Mouse (Mus musculus): ENCODE measurements at regions not wholly inside any gene's neighbourhood (a gene's known extent, or its start where the extent isn't known, plus 50 kb on each side); places are given as distances from the start of the nearest gene placed in this dataset.

DNA sequence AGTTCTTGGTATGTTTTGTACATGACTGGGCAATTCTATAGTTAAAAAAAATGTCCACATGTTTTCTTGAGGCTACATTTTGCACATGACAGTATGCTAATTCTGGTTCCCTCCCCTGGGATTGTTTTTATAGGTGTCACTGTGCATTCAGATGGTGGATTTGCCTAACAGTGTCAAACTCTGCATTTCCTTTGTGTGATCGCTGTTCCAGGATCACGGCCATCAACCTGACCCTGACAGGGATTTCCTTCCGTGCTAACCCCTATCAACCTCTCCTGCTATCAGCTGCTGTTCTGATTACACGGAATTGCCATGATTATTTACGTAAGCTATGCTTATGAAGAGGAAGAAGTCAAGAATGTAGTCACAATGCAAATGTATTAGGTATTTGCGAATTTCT is 155.1 kb upstream of the Tmem45b start:
- Histone ChIP-seq H3K4me3 (no peak overlapping the region), H3K36me3 (ENCODE audit: control insufficient read depth, insufficient read depth) (no peaks in the 10 kb centered on the region), H3K27me3 (ENCODE audit: control insufficient read depth, insufficient read depth, insufficient read length) (no peaks in the 10 kb centered on the region), H3K4me2 (ENCODE audit: low read depth) (no peak overlapping the region), H3K79me2 (ENCODE audit: control insufficient read depth, insufficient read depth) (no peaks in the 10 kb centered on the region), H3ac (ENCODE audit: control insufficient read depth, insufficient read length) (no peak overlapping the region)
- TF ChIP-seq POLR2AphosphoS2 (IDR thresholded peaks at IDR 0.05; ENCODE audit: insufficient read length, low read depth) (no peak), MAX (IDR thresholded peaks at IDR 0.05; ENCODE audit: low read depth) (no peak), TCF3 (IDR thresholded peaks at IDR 0.05; ENCODE audit: insufficient read length, low read depth) (no peak), MYOG (IDR thresholded peaks at IDR 0.05; ENCODE audit: control insufficient read depth in 1 of 3, insufficient read depth in 1 of 3, insufficient read length in 2 of 3, low read depth in 2 of 3) (no peak), CEBPB (IDR thresholded peaks at IDR 0.05; ENCODE audit: insufficient read depth, poor library complexity, severe bottlenecking) (no peak), E2F4 (IDR thresholded peaks at IDR 0.05; ENCODE audit: insufficient read depth) (no peak), USF1 (IDR thresholded peaks at IDR 0.05; ENCODE audit: low read depth) (no peak), POLR2A (IDR thresholded peaks at IDR 0.05; ENCODE audit: insufficient read length, low read depth) (no peak), MYOD1 (IDR thresholded peaks at IDR 0.05; ENCODE audit: control insufficient read depth in 1 of 3, insufficient read length in 2 of 3, low read depth in 2 of 3) (no peak), REST (IDR thresholded peaks at IDR 0.05; ENCODE audit: insufficient read depth, insufficient read length) (no peak), SRF (IDR thresholded peaks at IDR 0.05; ENCODE audit: control insufficient read depth, insufficient read length, low read depth) (no peak)

DNA sequence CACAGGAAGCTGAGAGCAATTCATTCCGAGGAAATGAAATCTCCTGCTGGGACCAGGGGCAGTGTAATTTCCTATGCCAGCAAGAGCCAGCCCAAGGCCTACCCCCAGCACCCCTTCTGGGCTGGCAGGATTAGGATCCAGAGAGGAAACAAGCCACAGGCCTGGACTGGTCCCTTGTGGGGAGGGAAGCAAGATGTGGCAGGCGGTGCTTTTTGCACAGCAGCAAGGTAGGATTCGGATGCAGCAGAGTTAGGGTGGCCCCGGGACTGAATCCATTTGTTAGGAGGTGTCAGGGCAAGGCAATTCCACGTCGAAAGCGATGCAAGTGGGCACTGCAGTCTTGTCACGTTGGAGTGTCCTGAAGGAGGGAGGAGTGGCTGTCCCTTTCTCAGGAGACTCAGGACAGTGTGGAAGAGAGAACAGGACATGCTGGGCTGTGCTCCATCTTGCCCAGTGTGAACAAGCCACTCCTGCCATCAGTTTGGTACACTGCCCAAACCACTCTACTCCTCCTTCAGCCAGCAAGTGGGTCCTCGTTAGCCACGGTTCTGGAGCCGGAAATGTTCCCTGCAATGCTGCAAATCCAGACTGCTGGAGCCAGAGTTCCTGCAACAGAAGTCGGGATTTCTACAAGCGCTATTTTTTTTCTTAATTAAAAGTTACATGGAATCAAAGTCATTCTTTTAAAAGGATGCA is 150.1 kb upstream of the Tmem45b start:
- Histone ChIP-seq H3K4me2 (ENCODE audit: low read depth) (no peak overlapping the region), H3K36me3 (ENCODE audit: control insufficient read depth, insufficient read depth) (no peaks in the 10 kb centered on the region), H3K79me2 (ENCODE audit: control insufficient read depth, insufficient read depth) (no peaks in the 10 kb centered on the region), H3ac (ENCODE audit: control insufficient read depth, insufficient read length) (no peak overlapping the region), H3K27me3 (ENCODE audit: control insufficient read depth, insufficient read depth, insufficient read length) (no peaks in the 10 kb centered on the region), H3K4me3 (no peak overlapping the region)
- no peak for TF ChIP-seq CEBPB (IDR thresholded peaks at IDR 0.05; ENCODE audit: insufficient read depth, poor library complexity, severe bottlenecking)
- TF ChIP-seq REST (IDR thresholded peaks at IDR 0.05; ENCODE audit: insufficient read depth, insufficient read length): no peak
- TF ChIP-seq MAX (IDR thresholded peaks at IDR 0.05; ENCODE audit: low read depth): no peak
- no peak for TF ChIP-seq MYOD1 (IDR thresholded peaks at IDR 0.05; ENCODE audit: control insufficient read depth in 1 of 3, insufficient read length in 2 of 3, low read depth in 2 of 3)
- TF ChIP-seq POLR2AphosphoS2 (IDR thresholded peaks at IDR 0.05; ENCODE audit: insufficient read length, low read depth): no peak
- TF ChIP-seq SRF (IDR thresholded peaks at IDR 0.05; ENCODE audit: control insufficient read depth, insufficient read length, low read depth): no peak
- no peak for TF ChIP-seq E2F4 (IDR thresholded peaks at IDR 0.05; ENCODE audit: insufficient read depth)
- no peak for TF ChIP-seq MYOG (IDR thresholded peaks at IDR 0.05; ENCODE audit: control insufficient read depth in 1 of 3, insufficient read depth in 1 of 3, insufficient read length in 2 of 3, low read depth in 2 of 3)
- no peak for TF ChIP-seq TCF3 (IDR thresholded peaks at IDR 0.05; ENCODE audit: insufficient read length, low read depth)
- no peak for TF ChIP-seq TCF12 (IDR thresholded peaks at IDR 0.05; ENCODE audit: insufficient read depth, poor library complexity, severe bottlenecking)
- TF ChIP-seq POLR2A (IDR thresholded peaks at IDR 0.05; ENCODE audit: insufficient read length, low read depth): no peak
- TF ChIP-seq USF1 (IDR thresholded peaks at IDR 0.05; ENCODE audit: low read depth): no peak

DNA sequence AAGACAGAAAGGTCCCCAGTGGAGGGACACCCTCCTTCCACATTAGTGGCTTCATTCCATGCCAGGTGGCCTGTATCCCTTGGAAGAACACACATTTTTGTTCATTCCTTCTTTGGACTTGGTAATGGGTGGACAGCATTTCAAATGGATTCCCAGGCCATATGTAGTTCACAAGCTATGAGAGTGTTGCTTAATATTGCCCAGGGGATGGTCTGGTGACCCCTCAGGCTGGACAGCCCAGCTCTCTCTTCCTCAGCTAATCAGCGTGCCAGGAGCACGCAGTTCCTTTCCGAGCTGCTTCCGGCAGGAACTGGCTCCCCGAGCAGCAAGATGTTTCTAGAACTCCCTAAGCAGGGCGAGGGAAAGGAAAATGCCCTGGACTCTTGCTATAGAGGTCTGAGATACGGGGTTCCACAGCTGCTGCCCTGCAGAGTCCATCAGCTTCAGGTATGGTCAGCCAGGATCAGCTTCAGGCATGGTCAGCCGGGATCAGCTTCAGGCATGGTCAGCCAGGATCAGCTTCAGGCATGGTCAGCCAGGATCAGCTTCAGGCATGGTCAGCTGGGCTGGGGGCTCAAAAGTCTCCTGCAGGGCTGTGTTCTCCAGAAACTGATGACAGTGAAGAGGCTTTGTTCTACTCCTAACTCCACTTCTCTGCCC is 146.9 kb upstream of the Tmem45b start:
- Histone ChIP-seq H3ac (ENCODE audit: control insufficient read depth, insufficient read length) (no peak overlapping the region), H3K36me3 (ENCODE audit: control insufficient read depth, insufficient read depth) (no peaks in the 10 kb centered on the region), H3K4me3 (no peak overlapping the region), H3K79me2 (ENCODE audit: control insufficient read depth, insufficient read depth) (no peaks in the 10 kb centered on the region), H3K27me3 (ENCODE audit: control insufficient read depth, insufficient read depth, insufficient read length) (no peaks in the 10 kb centered on the region), H3K4me2 (ENCODE audit: low read depth) (no peak overlapping the region)
- no peak for TF ChIP-seq TCF3 (IDR thresholded peaks at IDR 0.05; ENCODE audit: insufficient read length, low read depth)
- no peak for TF ChIP-seq MAX (IDR thresholded peaks at IDR 0.05; ENCODE audit: low read depth)
- no peak for TF ChIP-seq E2F4 (IDR thresholded peaks at IDR 0.05; ENCODE audit: insufficient read depth)
- TF ChIP-seq POLR2A (IDR thresholded peaks at IDR 0.05; ENCODE audit: insufficient read length, low read depth): no peak
- TF ChIP-seq TCF12 (IDR thresholded peaks at IDR 0.05; ENCODE audit: insufficient read depth, poor library complexity, severe bottlenecking): no peak
- TF ChIP-seq REST (IDR thresholded peaks at IDR 0.05; ENCODE audit: insufficient read depth, insufficient read length): no peak
- no peak for TF ChIP-seq SRF (IDR thresholded peaks at IDR 0.05; ENCODE audit: control insufficient read depth, insufficient read length, low read depth)
- TF ChIP-seq POLR2AphosphoS2 (IDR thresholded peaks at IDR 0.05; ENCODE audit: insufficient read length, low read depth): no peak

DNA sequence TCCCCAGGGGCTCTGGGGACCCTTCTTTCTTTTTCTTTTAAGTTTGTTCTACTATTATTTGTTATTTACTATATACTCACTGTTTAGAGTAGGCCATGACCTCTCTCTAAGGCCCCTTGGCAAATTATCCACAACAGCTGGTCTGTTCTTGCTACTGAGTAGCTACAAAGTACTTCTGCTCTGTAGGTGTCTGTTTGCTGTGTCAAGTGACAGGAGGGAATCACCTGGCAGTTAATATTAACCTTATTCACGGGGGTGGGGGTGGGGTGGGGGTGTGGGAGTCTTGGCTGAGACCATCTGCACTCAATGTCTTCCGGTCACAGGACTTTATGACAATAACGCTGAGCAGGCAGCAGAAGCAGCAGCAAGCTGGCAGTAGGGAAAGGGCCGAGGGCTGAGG is 146.4 kb upstream of the Tmem45b start:
- Histone ChIP-seq H3K79me2 (ENCODE audit: control insufficient read depth, insufficient read depth) (no peaks in the 10 kb centered on the region), H3K36me3 (ENCODE audit: control insufficient read depth, insufficient read depth) (no peaks in the 10 kb centered on the region), H3K4me3 (no peak overlapping the region), H3K27me3 (ENCODE audit: control insufficient read depth, insufficient read depth, insufficient read length) (no peaks in the 10 kb centered on the region), H3K4me2 (ENCODE audit: low read depth) (no peak overlapping the region), H3ac (ENCODE audit: control insufficient read depth, insufficient read length) (no peak overlapping the region)
- TF ChIP-seq TCF12 (IDR thresholded peaks at IDR 0.05; ENCODE audit: insufficient read depth, poor library complexity, severe bottlenecking) (no peak), MAX (IDR thresholded peaks at IDR 0.05; ENCODE audit: low read depth) (no peak), SRF (IDR thresholded peaks at IDR 0.05; ENCODE audit: control insufficient read depth, insufficient read length, low read depth) (no peak), POLR2A (IDR thresholded peaks at IDR 0.05; ENCODE audit: insufficient read length, low read depth) (no peak), E2F4 (IDR thresholded peaks at IDR 0.05; ENCODE audit: insufficient read depth) (no peak), MYOG (IDR thresholded peaks at IDR 0.05; ENCODE audit: control insufficient read depth in 1 of 3, insufficient read depth in 1 of 3, insufficient read length in 2 of 3, low read depth in 2 of 3) (no peak), USF1 (IDR thresholded peaks at IDR 0.05; ENCODE audit: low read depth) (no peak), CEBPB (IDR thresholded peaks at IDR 0.05; ENCODE audit: insufficient read depth, poor library complexity, severe bottlenecking) (no peak), TCF3 (IDR thresholded peaks at IDR 0.05; ENCODE audit: insufficient read length, low read depth) (no peak), REST (IDR thresholded peaks at IDR 0.05; ENCODE audit: insufficient read depth, insufficient read length) (no peak), POLR2AphosphoS2 (IDR thresholded peaks at IDR 0.05; ENCODE audit: insufficient read length, low read depth) (no peak), MYOD1 (IDR thresholded peaks at IDR 0.05; ENCODE audit: control insufficient read depth in 1 of 3, insufficient read length in 2 of 3, low read depth in 2 of 3) (no peak)
